Mouse (Mus musculus) R1 (cell line): Measurements from ENCODE around the gene Ttc30a1.

ENCODE experiments used
- DNase-seq: peaks from one replicate; pipeline ENCODE4 v3.0.0-alpha.2; 2018; ENCODE audit warnings: low read depth, low spot score

Gene Ttc30a1

GRCm38 (mm10) chr2:75933541-75933940 lies 48.2 kb downstream of the Ttc30a1 start:
- no peak for DNase-seq

DNA sequence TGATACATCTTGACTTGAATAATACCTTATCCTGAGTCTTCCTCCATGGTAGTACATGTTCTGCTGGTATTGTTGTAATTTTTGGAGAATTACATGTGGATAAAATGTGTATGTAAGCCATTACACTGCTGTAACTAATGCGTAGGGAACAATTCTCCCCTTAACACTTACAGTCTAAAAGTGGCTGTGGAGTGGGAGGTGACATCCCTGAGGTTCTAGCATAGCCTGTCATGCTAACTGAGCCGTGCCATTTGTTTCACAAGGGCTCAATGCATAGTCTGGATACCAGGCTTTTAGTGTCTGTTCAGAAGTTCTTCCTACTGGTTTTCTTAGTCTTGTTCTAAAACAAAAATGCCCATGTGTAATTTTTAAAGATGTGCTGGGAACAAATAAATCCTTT lies 50.8 kb downstream of the Ttc30a1 start:
- no peak for DNase-seq

- DNase-seq, result no peak
Measured at GRCm38 (mm10) chr2:75929786-75930444, 51.9 kb downstream of the Ttc30a1 start.

- DNase-seq, result no peak
Measured at GRCm38 (mm10) chr2:75929141-75929540, 52.6 kb downstream of the Ttc30a1 start.
